Mouse (Mus musculus) forebrain, postnatal 0 days (tissue): ENCODE results near the gene Urah. TPM values are rescaled to one million over a fixed set of nuclear protein-coding genes. Genes with fewer than 3 reads are reported as not detected.

Experiments used
- ATAC-seq: fragments of 200-750 bp; cut with Nextera tagmentation; 2 replicates; pipeline ENCODE4 v1.8.0; 2017; ENCODE audit warnings: mild to moderate bottlenecking, moderate library complexity
- DNase-seq: peaks from one replicate; pipeline ENCODE4 v3.0.0-alpha.2; 2015
- H3K27ac ChIP-seq: fragments of 300-500 bp; sonication (generic); 2 replicates; pipeline ENCODE4 v1.5.1; 2014; ENCODE audit warnings: low read depth, mild to moderate bottlenecking, antibody characterized with exemption, low read length, moderate library complexity, mixed read lengths
- H3K27me3 ChIP-seq: fragments of 300-500 bp; sonication (generic); 2 replicates; pipeline ENCODE4 v1.6.1; 2014; ENCODE audit warnings: mild to moderate bottlenecking, low read length, mixed read lengths; ENCODE audit not compliant: insufficient read depth
- H3K36me3 ChIP-seq: fragments of 300-500 bp; sonication (generic); 2 replicates; pipeline ENCODE4 v1.6.1; 2014; ENCODE audit warnings: mild to moderate bottlenecking, moderate library complexity; ENCODE audit not compliant: insufficient read depth
- H3K4me1 ChIP-seq: fragments of 300-500 bp; sonication (generic); 2 replicates; pipeline ENCODE4 v1.6.1; 2014; ENCODE audit warnings: antibody characterized with exemption; ENCODE audit not compliant: insufficient read depth
- H3K4me2 ChIP-seq: fragments of 300-500 bp; sonication (generic); 2 replicates; pipeline ENCODE4 v1.6.1; 2014; ENCODE audit warnings: low read depth, mild to moderate bottlenecking, moderate library complexity
- H3K4me3 ChIP-seq: fragments of 300-500 bp; sonication (generic); 2 replicates; pipeline ENCODE4 v1.5.1; 2014; ENCODE audit warnings: low read depth, low read length, mixed read lengths
- H3K9ac ChIP-seq: fragments of 300-500 bp; sonication (generic); 2 replicates; pipeline ENCODE4 v1.6.1; 2014; ENCODE audit warnings: mild to moderate bottlenecking
- H3K9me3 ChIP-seq: fragments of 300-500 bp; sonication (generic); 2 replicates; pipeline ENCODE4 v1.6.1; 2016; ENCODE audit warnings: low read length
- CTCF ChIP-seq: sonication (generic); IDR thresholded peaks from 2 replicates; pipeline ENCODE4 v1.5.1; 2016; ENCODE audit warnings: antibody characterized with exemption, control low read depth, low read depth
- WGBS: fragments of 180-500 bp; shearing (Covaris S2); extraction: QIAGEN DNeasy Blood & Tissue Kit; methylation state at CpG from one replicate; pipeline ENCODE4 v1.1.7; 2014; 5-methylcytosine and 5-hydroxymethylcytosine counted together
- polyA plus RNA-seq: library from polyadenylated mRNA; unstranded; fragments of >200 nt; fragmentation: Nextera tagmentation; extraction: Ambion mirVana; gene quantifications from 2 replicates; pipeline ENCODE4 v1.2.1, GENCODE M21; 2015
- total RNA-seq: library from RNA; depleted of rRNA; stranded (reverse); fragments of >200 nt; gene quantifications from 2 replicates; pipeline ENCODE4 v1.2.3, GENCODE M21; 2014

Urah gene
- total and polyA plus RNA-seq, 2 experiments from 2014 or later: 0.64 TPM; not detected in 1

DNA sequence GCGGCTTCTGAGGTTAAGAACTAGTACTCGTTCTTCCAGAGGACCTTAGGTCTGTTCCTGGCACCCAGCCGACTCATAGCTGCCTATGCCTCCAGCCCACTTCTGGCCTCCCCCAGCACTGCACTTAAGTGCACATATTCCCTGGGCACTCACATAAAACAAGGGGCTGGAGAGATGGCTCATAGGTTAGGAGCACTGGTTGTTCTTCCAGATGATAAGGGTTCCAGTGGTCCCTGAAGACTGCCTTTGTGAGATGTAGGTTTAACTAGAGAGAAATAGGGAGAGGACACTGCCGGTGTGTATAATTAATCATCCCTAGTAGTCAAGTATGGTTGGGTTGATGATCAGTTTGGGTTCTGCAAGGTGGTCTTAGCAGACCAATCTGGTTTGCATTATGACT lies 12.1 kb upstream of the Urah start:
- H3K36me3 ChIP-seq: no peaks in the 10 kb centered on the region
- H3K4me2 ChIP-seq: no peak overlapping the region
- H3K9me3 ChIP-seq: no peaks in the 10 kb centered on the region
- H3K27me3 ChIP-seq: no peaks in the 10 kb centered on the region; the same call in 1 of the 2 replicates
- no peak for TF ChIP-seq CTCF
- no peak overlapping the region for H3K9ac ChIP-seq
- no peak overlapping the region for H3K27ac ChIP-seq
- ATAC-seq: no peak
- H3K4me3 ChIP-seq: no peak overlapping the region
- DNase-seq: no peak
- WGBS: 95% methylated on average over 4 of the region's 4 CpGs
- no peaks in the 10 kb centered on the region for H3K4me1 ChIP-seq

DNA sequence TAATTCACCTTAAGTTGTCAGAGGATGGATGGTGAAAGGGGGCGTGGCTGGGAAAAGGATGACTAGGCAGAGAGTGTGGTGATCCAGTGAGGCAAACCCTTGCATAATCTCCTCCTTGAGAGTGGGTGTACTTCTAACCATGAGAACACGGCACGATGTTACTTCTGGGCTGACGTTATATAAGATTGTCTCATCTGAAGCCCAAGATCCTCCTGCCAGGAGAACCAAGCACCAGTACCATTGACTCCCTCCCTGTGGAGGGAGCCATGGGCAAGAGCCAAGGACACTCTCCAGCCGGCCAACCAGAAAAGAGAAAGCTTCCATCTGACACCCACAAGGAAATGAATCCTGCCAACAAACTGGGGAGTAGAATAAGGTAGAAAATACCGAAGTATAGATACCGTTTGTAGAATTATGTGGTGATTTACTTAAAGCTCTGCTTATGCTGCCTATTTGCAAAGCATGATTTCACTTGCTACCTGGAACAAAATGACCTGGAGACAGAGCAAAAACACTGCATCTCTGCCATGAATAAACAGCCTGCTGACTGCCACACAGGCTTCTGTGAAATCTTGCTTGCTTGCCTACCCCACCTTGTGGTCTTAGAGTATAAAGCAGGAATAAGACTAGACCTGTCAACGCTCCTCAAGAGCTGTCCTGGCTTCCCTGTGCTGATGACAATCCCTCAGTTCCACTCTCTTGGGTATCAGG lies 6.5 kb upstream of the Urah start:
- H3K4me1 ChIP-seq: no peaks in the 10 kb centered on the region
- no peak overlapping the region for H3K27ac ChIP-seq
- H3K36me3 ChIP-seq: no peaks in the 10 kb centered on the region
- H3K9me3 ChIP-seq: no peaks in the 10 kb centered on the region
- ATAC-seq (peak; percentile 87), DNase-seq (peak; percentile 76)
- peak; percentile 78 for TF ChIP-seq CTCF
- 38% methylated on average over 8 of the region's 8 CpGs for WGBS
- no peak overlapping the region for H3K4me3 ChIP-seq
- H3K4me2 ChIP-seq: peak overlapping the region; percentile 13; the same call in 1 of the 2 replicates
- no peak overlapping the region for H3K9ac ChIP-seq
- no peaks in the 10 kb centered on the region; the same call in 1 of the 2 replicates for H3K27me3 ChIP-seq

DNA sequence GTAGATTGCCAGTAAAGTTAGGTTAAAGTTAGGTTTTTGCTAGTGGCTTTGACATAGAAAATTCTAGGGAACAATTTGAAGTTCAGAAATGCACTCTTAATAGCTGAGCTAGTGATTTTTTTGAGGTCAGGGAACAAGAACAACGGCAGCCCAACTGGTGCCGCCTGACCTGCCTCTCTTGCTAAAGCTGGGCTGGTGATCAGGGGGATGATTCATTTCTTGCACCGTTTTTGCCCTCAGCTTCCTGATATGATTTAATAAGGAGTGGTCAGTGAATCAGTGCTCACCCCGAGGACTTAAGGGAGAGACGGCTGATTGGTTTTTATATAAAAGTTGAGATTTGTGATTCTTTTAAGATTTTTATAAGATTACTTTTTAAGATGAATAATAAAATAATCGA lies 3.4 kb upstream of the Urah start:
- no peak overlapping the region for H3K4me3 ChIP-seq
- no peak for TF ChIP-seq CTCF
- 76% methylated on average over 6 of the region's 6 CpGs for WGBS

DNA sequence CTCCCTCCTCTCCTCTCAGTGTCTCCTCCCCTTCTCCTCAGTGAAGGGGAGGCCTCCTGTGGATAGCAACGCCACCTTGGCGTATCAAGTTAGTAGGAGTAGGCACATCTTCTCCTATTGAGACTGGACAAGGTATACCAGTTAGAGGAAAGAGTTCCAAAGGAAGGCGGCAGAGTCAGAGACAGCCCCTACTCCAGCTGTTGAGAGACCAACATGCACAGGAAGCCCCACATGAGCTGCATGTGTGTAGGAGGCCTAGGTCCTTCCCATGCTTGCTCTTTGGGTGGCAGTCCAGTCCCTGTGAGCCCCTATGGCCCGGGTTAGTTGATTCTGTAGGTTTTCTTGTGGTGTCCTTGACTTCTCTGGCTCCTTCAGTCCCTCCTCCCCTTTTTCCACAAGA lies 1.5 kb upstream of the Urah start:
- Histone ChIP-seq H3K9ac (no peak overlapping the region), H3K27ac (no peak overlapping the region), H3K36me3 (no peaks in the 10 kb centered on the region), H3K4me2 (no peak overlapping the region), H3K27me3 (no peaks in the 10 kb centered on the region), H3K4me3 (no peak overlapping the region), H3K4me1 (no peaks in the 10 kb centered on the region), H3K9me3 (no peaks in the 10 kb centered on the region)
- WGBS: 85% methylated on average over 4 of the region's 4 CpGs
- DNase-seq (no peak), ATAC-seq (no peak)
- TF ChIP-seq CTCF: no peak

More for the DNA sequence above, 3.4 kb upstream of the Urah start:
- H3K36me3 ChIP-seq: no peaks in the 10 kb centered on the region
- DNase-seq (no peak), ATAC-seq (no peak)
- H3K27me3 ChIP-seq: no peaks in the 10 kb centered on the region; the same call in 1 of the 2 replicates
- no peaks in the 10 kb centered on the region for H3K4me1 ChIP-seq
- no peaks in the 10 kb centered on the region for H3K9me3 ChIP-seq
- no peak overlapping the region for H3K27ac ChIP-seq
- no peak overlapping the region for H3K9ac ChIP-seq
- no peak overlapping the region for H3K4me2 ChIP-seq

DNA sequence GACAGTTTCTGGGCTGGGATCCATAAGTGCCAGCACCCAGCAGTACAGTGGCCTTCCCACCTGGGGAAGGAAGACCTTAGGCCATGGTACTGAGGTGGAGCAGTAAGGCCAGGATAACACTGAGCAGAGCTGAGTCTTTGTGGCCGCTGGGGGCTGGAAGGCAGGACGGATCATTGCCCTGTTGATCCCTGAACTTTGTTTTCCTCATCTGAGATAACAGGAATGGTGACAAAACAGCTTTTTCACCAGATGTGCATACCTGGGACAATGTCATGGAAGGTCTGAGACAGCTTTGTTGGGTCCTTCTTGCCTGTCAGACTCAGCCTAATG lies 905 bp downstream of the Urah start:
- no peaks in the 10 kb centered on the region for H3K9me3 ChIP-seq
- H3K27me3 ChIP-seq: no peaks in the 10 kb centered on the region; the same call in 1 of the 2 replicates
- DNase-seq (no peak), ATAC-seq (no peak)
- no peak overlapping the region for H3K9ac ChIP-seq
- H3K4me2 ChIP-seq: no peak overlapping the region
- WGBS: 75% methylated on average over 2 of the region's 2 CpGs
- H3K4me1 ChIP-seq: no peaks in the 10 kb centered on the region
- no peak overlapping the region for H3K4me3 ChIP-seq
- TF ChIP-seq CTCF: no peak
- H3K36me3 ChIP-seq: no peaks in the 10 kb centered on the region
- H3K27ac ChIP-seq: no peak overlapping the region

DNA sequence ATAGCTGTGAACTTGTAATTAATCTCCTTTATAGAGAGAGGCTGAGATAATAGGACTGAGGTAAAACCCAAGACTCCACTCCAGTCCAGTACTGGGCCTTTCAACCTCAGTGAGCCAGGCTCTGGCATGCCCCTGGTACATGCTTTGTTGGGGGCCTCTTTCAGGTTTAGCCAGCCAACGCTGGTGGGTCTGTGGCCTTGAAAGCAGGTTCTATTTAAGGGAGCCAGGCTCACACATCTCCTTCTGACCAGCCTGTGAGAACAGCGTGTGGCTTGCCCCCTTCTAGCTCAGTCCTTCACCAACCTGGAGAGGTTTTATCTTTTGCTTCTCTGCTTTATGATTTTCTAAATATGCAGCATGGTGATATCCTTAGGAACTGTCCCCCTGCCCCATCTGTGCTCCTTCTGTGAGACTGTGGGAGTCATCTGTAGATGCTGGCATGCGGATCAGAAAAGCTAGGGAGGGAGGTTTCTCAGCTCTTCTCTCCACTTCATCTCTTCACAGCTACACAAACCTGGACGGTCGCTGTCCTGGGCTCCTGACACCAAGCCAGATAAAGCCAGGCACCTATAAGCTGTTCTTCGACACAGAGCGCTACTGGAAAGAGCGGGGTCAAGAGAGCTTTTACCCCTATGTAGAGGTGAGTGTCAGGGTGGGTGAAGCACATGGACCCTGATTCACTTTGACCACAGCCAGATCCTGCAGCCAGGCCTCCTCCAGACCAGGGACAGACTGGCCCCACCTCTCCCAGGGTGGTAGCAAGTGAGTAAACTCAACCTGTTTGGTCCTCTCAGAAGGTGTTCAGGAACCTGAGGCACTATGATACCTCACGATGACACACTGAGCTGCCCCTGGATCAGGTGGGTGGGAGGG lies 1.7 kb downstream of the Urah start:
- 71% methylated on average over 9 of the region's 9 CpGs for WGBS
- Histone ChIP-seq H3K27me3 (no peaks in the 10 kb centered on the region; the same call in 1 of the 2 replicates), H3K27ac (no peak overlapping the region), H3K4me1 (no peaks in the 10 kb centered on the region), H3K36me3 (no peaks in the 10 kb centered on the region), H3K4me2 (no peak overlapping the region), H3K4me3 (no peak overlapping the region), H3K9me3 (no peaks in the 10 kb centered on the region), H3K9ac (no peak overlapping the region)
- ATAC-seq (peak; percentile 66), DNase-seq (peak; percentile 56)
- no peak for TF ChIP-seq CTCF

DNA sequence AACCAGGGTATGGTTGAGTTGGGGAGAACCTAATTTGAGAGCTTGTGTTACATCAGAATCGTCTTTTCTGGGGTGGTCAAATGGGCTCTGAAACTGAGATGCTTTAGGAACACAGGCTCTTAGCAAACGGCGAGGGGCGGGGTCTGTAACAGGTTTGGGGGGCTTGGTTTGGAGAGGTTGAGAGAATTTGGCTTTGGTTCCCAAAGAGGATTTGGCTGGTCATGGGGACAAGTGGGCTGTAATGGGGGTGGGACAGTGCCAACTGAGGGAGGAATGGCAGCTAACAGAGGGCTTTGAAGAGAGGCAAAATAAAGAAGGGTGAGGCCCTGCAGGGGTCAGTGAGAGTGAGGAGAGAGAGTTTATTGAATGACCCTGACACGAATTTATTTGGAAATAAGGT lies 4.7 kb downstream of the Urah start:
- Histone ChIP-seq H3K4me2 (no peak overlapping the region), H3K36me3 (no peaks in the 10 kb centered on the region), H3K9ac (no peak overlapping the region), H3K27me3 (no peaks in the 10 kb centered on the region; the same call in 1 of the 2 replicates), H3K4me3 (no peak overlapping the region), H3K4me1 (no peaks in the 10 kb centered on the region), H3K27ac (no peak overlapping the region), H3K9me3 (no peaks in the 10 kb centered on the region)
- no peak for DNase-seq
- WGBS: 50% methylated on average over 5 of the region's 5 CpGs
- TF ChIP-seq CTCF: no peak
- no peak for ATAC-seq
